Mouse (Mus musculus): ENCODE measurements around the gene Zfp619.
"Not testable (repeated sequence)": the region's sequence is repeated elsewhere in the genome, so short reads cannot be mapped to it uniquely, and the experiment has no call there.

The Zfp619 gene

GRCm38 (mm10) chr7:39517616-39518177 lies at the start of gene Zfp619:
TSS of gene Zfp619 (plus strand) at chr7:39517766.
- DNase-seq (ENCODE audit: extremely low read depth, low read depth, low spot score) = peak; percentile 16

GRCm38 (mm10) chr7:39479013-39479412 lies 38.6 kb upstream of the Zfp619 start:
- peak; percentile 14 for DNase-seq (ENCODE audit: extremely low read depth, low read depth, low spot score)

- DNase-seq (ENCODE audit: extremely low read depth, low read depth, low spot score) = no peak
Measured at GRCm38 (mm10) chr7:39484384-39484783, 33.2 kb upstream of the Zfp619 start.

GRCm38 (mm10) chr7:39487159-39487853 lies 30.3 kb upstream of the Zfp619 start:
- peak; percentile 14 for DNase-seq (ENCODE audit: extremely low read depth, low read depth, low spot score)

- DNase-seq (ENCODE audit: extremely low read depth, low read depth, low spot score) = no peak
Measured at GRCm38 (mm10) chr7:39487854-39488205, 29.7 kb upstream of the Zfp619 start.

GRCm38 (mm10) chr7:39494646-39495045 lies 22.9 kb upstream of the Zfp619 start:
- DNase-seq (ENCODE audit: extremely low read depth, low read depth, low spot score) = no peak

GRCm38 (mm10) chr7:39504100-39504499 lies 13.5 kb upstream of the Zfp619 start:
- DNase-seq (ENCODE audit: extremely low read depth, low read depth, low spot score) = no peak

GRCm38 (mm10) chr7:39518362-39518761 lies 796 bp downstream of the Zfp619 start:
- DNase-seq (ENCODE audit: extremely low read depth, low read depth, low spot score) = no peak

GRCm38 (mm10) chr7:39523703-39524424 lies 6.3 kb downstream of the Zfp619 start:
- DNase-seq (ENCODE audit: extremely low read depth, low read depth, low spot score) = no peak

- DNase-seq (ENCODE audit: extremely low read depth, low read depth, low spot score) = no peak
Measured at GRCm38 (mm10) chr7:39543151-39543550, 25.6 kb downstream of the Zfp619 start.

- peak; percentile 46 for DNase-seq (ENCODE audit: extremely low read depth, low read depth, low spot score)
Measured at GRCm38 (mm10) chr7:39544242-39545111, 26.9 kb downstream of the Zfp619 start.

- no peak for DNase-seq (ENCODE audit: extremely low read depth, low read depth, low spot score)
Measured at GRCm38 (mm10) chr7:39545134-39545533, 27.6 kb downstream of the Zfp619 start.

- DNase-seq (ENCODE audit: extremely low read depth, low read depth, low spot score) = no peak
Measured at GRCm38 (mm10) chr7:39549336-39549735, 31.8 kb downstream of the Zfp619 start.

GRCm38 (mm10) chr7:39551976-39552891 lies 34.7 kb downstream of the Zfp619 start:
- peak; percentile 61 for DNase-seq (ENCODE audit: extremely low read depth, low read depth, low spot score)

- no peak for DNase-seq (ENCODE audit: extremely low read depth, low read depth, low spot score)
Measured at GRCm38 (mm10) chr7:39552993-39553392, 35.4 kb downstream of the Zfp619 start.

GRCm38 (mm10) chr7:39553871-39554270 lies 36.3 kb downstream of the Zfp619 start:
- DNase-seq (ENCODE audit: extremely low read depth, low read depth, low spot score) = no peak

- DNase-seq (ENCODE audit: extremely low read depth, low read depth, low spot score) = no peak
Measured at GRCm38 (mm10) chr7:39580066-39580465, 62.5 kb downstream of the Zfp619 start.

GRCm38 (mm10) chr7:39580601-39581000 lies 63.0 kb downstream of the Zfp619 start:
- no peak for DNase-seq (ENCODE audit: extremely low read depth, low read depth, low spot score)

GRCm38 (mm10) chr7:39586834-39587233 lies 69.3 kb downstream of the Zfp619 start:
- DNase-seq (ENCODE audit: extremely low read depth, low read depth, low spot score) = not testable (repeated sequence)

GRCm38 (mm10) chr7:39588037-39588436 lies 70.5 kb downstream of the Zfp619 start:
- no peak for DNase-seq (ENCODE audit: extremely low read depth, low read depth, low spot score)

All from fat pad, adult 2 months (tissue).